Mouse (Mus musculus) embryonic facial prominence, embryonic 15.5 days (tissue): Measurements from ENCODE around the gene Olfr279. TPM values are rescaled to one million over a fixed set of nuclear protein-coding genes. Genes with fewer than 3 reads are reported as not detected.
A peak's percentile ranks its signal among the peaks of the same experiment; 100 is the strongest.

Source experiments
- ATAC-seq: fragments of 200-750 bp; cut with Nextera tagmentation; 2 replicates; pipeline ENCODE4 v1.8.0; 2017; ENCODE audit warnings: low read depth, moderate TSS enrichment; ENCODE audit not compliant: insufficient number of reproducible peaks, low FRiP score, low TSS enrichment
- H3K27ac ChIP-seq: fragments of 300-500 bp; sonication (generic); replicated peaks from 2 replicates; pipeline ENCODE4 v1.5.1; 2015; ENCODE audit warnings: mild to moderate bottlenecking, inconsistent platforms
- H3K27me3 ChIP-seq: fragments of 300-500 bp; sonication (generic); 2 replicates; pipeline ENCODE4 v1.6.1; 2015; ENCODE audit warnings: inconsistent platforms
- H3K36me3 ChIP-seq: fragments of 300-500 bp; sonication (generic); 2 replicates; pipeline ENCODE4 v1.6.1; 2015; ENCODE audit warnings: mild to moderate bottlenecking, inconsistent platforms
- H3K4me1 ChIP-seq: fragments of 300-500 bp; sonication (generic); 2 replicates; pipeline ENCODE4 v1.6.1; 2015; ENCODE audit warnings: inconsistent platforms
- H3K4me2 ChIP-seq: fragments of 300-500 bp; sonication (generic); replicated peaks from 2 replicates; pipeline ENCODE4 v1.6.1; 2015; ENCODE audit warnings: mild to moderate bottlenecking, inconsistent platforms
- H3K4me3 ChIP-seq: fragments of 300-500 bp; sonication (generic); replicated peaks from 2 replicates; pipeline ENCODE4 v1.5.1; 2015; ENCODE audit warnings: mild to moderate bottlenecking, inconsistent platforms
- H3K9ac ChIP-seq: fragments of 300-500 bp; sonication (generic); 2 replicates; pipeline ENCODE4 v1.6.1; 2015; ENCODE audit warnings: inconsistent platforms
- H3K9me3 ChIP-seq: fragments of 300-500 bp; sonication (generic); replicated peaks from 2 replicates; pipeline ENCODE4 v1.6.1; 2016; ENCODE audit warnings: inconsistent platforms
- WGBS: fragments of 180-500 bp; shearing (Covaris S2); methylation state at CpG from one replicate; pipeline ENCODE4 v1.1.7; 2015; 5-methylcytosine and 5-hydroxymethylcytosine counted together
- polyA plus RNA-seq: library from polyadenylated mRNA; unstranded; fragments of >200 nt; fragmentation: Nextera tagmentation; extraction: Ambion mirVana; gene quantifications from 2 replicates; pipeline ENCODE4 v1.2.1, GENCODE M21; 2015

Olfr279 gene
- 0.03 TPM in 1 of 2 replicates, not detected in the other for polyA plus RNA-seq

DNA sequence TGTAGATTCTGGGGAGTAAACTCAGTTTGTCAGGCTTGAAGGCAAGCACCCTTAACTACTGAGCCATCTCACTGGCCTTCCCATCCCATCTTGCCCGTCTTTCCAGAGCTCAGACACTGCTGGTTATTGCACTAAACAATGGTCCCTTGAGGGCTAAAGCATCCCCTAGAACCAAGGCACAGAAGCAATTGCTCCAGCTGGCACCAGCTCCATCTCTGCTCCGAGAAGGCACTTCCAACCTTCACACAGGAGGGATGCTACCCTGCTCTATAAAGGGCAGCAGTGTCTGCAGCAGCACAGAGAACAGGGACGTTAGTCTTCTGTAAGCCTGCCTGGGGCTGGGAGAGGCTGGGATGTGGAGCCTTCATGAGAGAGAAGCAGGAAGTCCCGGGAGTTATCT lies at the start of gene Olfr279:
Gene Olfr279 (plus strand): TSS at position 301 of the 400 bp plus-strand sequence.
- no peak for ATAC-seq
- no peak within 1 kb of the TSS for H3K9ac ChIP-seq
- no peak within 1 kb of the TSS for H3K4me3 ChIP-seq
- no peaks in the 10 kb centered on the region for H3K36me3 ChIP-seq
- H3K27me3 ChIP-seq: no peaks in the 10 kb centered on the region
- H3K4me2 ChIP-seq: no peak within 1 kb of the TSS
- 34% methylated on average over 4 of the region's 4 CpGs for WGBS
- no peaks in the 10 kb centered on the region for H3K9me3 ChIP-seq
- no peak within 1 kb of the TSS for H3K27ac ChIP-seq
- H3K4me1 ChIP-seq: no peaks in the 10 kb centered on the region

DNA sequence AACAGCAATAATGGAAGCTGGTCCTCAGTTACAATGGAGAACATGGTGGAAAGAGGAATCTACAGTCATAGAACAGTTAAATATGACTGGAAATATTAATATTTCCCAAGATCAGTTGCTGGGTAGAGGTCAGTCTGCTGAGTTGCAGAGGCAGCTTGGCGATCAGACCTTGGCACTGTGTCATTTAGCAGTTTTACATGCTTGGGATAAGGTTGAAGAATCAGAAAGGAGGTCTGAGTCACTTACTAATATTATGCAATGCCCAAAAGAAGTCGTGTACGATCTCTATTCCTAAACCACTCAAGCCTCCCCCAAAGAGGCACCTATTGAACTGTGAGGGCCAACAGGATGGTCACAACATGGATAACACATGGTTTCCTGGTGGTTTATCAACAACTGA lies 47.6 kb upstream of the Olfr279 start:
- Histone ChIP-seq H3K27me3 (no peaks in the 10 kb centered on the region), H3K9me3 (no peaks in the 10 kb centered on the region), H3K27ac (no peak overlapping the region), H3K9ac (no peak overlapping the region), H3K36me3 (no peaks in the 10 kb centered on the region), H3K4me1 (no peaks in the 10 kb centered on the region), H3K4me2 (no peak overlapping the region), H3K4me3 (no peak overlapping the region)
- WGBS: 75% methylated on average over 3 of the region's 3 CpGs
- ATAC-seq: no peak

DNA sequence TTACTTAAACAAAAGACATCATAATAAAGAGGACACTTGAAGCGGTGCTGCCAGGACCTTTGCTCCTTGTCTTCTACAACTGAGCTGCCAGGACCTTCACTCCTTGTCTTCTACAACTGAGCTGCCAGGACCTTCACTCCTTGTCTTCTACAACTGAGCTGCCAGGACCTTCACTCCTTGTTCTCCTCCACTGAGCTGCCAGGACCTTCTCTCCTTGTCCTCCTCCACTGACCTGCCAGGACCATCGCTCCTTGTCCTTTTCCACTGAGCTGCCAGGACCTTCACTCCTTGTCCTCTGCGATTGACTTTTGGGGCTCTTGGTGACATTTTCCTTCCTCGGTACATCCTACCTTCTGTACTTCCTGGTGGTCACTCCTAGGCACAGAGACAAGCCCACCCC lies 43.7 kb upstream of the Olfr279 start:
- Histone ChIP-seq H3K27me3 (no peaks in the 10 kb centered on the region), H3K4me2 (no peak overlapping the region), H3K4me1 (no peaks in the 10 kb centered on the region), H3K9ac (no peak overlapping the region), H3K9me3 (no peaks in the 10 kb centered on the region), H3K4me3 (no peak overlapping the region), H3K27ac (no peak overlapping the region), H3K36me3 (no peaks in the 10 kb centered on the region)
- ATAC-seq: no peak
- WGBS: 61% methylated on average over 4 of the region's 4 CpGs

- H3K4me3 ChIP-seq: no peak within 1 kb of the TSS
- 92% methylated on average over 7 of the region's 7 CpGs for WGBS
- no peak within 1 kb of the TSS for H3K4me2 ChIP-seq
- no peaks in the 10 kb centered on the region for H3K9me3 ChIP-seq
- no peak within 1 kb of the TSS for H3K9ac ChIP-seq
- no peak within 1 kb of the TSS for H3K27ac ChIP-seq
- H3K36me3 ChIP-seq: no peaks in the 10 kb centered on the region
- no peaks in the 10 kb centered on the region for H3K4me1 ChIP-seq
- ATAC-seq: no peak
- H3K27me3 ChIP-seq: no peaks in the 10 kb centered on the region
Measured at GRCm38 (mm10) chr15:98452288-98452687, 39.9 kb upstream of the Olfr279 start, which contains the start of gene Olfr281. Gene Olfr281, plus strand, starts transcription at chr15:98452588.

DNA sequence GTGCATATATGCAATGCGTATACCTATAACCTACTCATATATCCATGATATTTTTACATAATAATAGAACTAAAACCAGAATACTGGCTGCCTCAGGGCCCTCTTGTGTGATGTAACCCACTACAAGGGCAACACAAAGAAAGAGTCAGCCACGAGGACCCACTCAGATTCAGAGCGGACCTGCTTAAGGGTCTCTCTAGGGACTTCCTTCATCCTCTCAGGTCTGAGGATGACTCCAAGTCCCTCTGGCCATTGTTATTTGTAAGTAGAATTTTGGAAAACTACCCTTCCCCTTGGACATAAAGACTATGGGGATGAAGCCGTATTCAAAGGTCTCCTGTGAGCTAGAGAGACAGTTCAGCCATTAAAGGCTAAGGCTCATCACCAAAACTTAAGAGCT lies 22.6 kb upstream of the Olfr279 start, which contains the start of gene OR5BS1P:
Gene OR5BS1P (plus strand): TSS at position 301 of the 400 bp plus-strand sequence.
- 83% methylated on average over 4 of the region's 4 CpGs for WGBS
- H3K4me2 ChIP-seq: no peak within 1 kb of the TSS

DNA sequence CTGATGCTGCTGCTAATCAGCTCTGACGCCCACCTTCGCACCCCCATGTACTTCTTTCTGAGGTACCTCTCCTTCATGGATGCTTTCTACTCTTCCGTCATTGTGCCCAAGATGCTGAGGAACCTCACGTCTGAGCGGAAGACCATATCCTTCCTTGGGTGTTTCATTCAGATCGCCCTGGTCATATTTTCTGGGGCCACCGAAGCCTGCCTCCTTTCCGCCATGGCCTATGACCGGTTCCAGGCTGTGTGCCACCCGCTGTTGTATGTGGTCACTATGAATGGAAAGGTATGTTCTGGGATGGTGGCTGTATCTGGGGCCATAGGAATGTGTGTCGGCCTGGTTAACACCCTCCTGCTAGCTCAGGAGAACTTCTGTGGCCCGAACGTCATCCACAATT lies 20.7 kb upstream of the Olfr279 start:
- Histone ChIP-seq H3K4me3 (no peak overlapping the region), H3K27ac (no peak overlapping the region), H3K36me3 (no peaks in the 10 kb centered on the region), H3K9ac (no peak overlapping the region), H3K27me3 (no peaks in the 10 kb centered on the region), H3K4me1 (no peaks in the 10 kb centered on the region), H3K4me2 (no peak overlapping the region), H3K9me3 (no peaks in the 10 kb centered on the region)
- WGBS: 87% methylated on average over 13 of the region's 13 CpGs
- ATAC-seq: no peak

More for the DNA sequence above, 22.6 kb upstream of the Olfr279 start, which contains the start of gene OR5BS1P:
- no peak within 1 kb of the TSS for H3K27ac ChIP-seq
- no peaks in the 10 kb centered on the region for H3K4me1 ChIP-seq
- no peak within 1 kb of the TSS for H3K9ac ChIP-seq
- no peak within 1 kb of the TSS for H3K4me3 ChIP-seq
- no peak for ATAC-seq
- no peaks in the 10 kb centered on the region for H3K27me3 ChIP-seq
- H3K36me3 ChIP-seq: no peaks in the 10 kb centered on the region
- H3K9me3 ChIP-seq: no peaks in the 10 kb centered on the region

DNA sequence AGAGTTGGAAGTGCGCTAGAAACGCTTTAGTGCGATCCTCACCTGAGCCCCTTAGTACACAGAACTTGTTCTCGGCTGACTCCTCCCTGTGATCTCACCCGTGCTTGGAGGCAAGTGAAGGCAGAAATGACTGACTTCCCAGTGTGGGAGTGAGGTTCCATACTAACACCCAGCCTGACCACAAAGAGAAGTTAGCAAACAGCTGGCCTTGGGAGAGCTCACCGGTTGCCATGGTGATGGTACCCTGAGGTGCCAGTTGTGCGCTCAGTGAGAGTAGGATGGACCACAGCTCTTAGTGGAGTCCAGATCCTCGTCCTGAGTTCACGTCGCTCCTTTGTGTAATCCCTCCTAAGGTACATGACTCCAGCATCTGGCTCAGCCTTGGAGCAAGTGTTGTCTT lies 17.2 kb upstream of the Olfr279 start:
- no peak overlapping the region for H3K9ac ChIP-seq
- peaks cover 5% of the 10 kb centered on the region; the same call in 1 of the 2 replicates for H3K27me3 ChIP-seq
- no peaks in the 10 kb centered on the region for H3K9me3 ChIP-seq
- no peak overlapping the region for H3K4me2 ChIP-seq
- no peak overlapping the region for H3K4me3 ChIP-seq
- H3K4me1 ChIP-seq: no peaks in the 10 kb centered on the region
- H3K36me3 ChIP-seq: no peaks in the 10 kb centered on the region
- 78% methylated on average over 10 of the region's 10 CpGs for WGBS
- H3K27ac ChIP-seq: no peak overlapping the region
- 0 out of 2 replicates have a peak, but pooled peaks have one; percentile 11 for ATAC-seq

GRCm38 (mm10) chr15:98475382-98475781 lies 16.8 kb upstream of the Olfr279 start:
- no peaks in the 10 kb centered on the region for H3K9me3 ChIP-seq
- no peak overlapping the region for H3K9ac ChIP-seq
- H3K4me2 ChIP-seq: no peak overlapping the region
- H3K27me3 ChIP-seq: peaks cover 5% of the 10 kb centered on the region; the same call in 1 of the 2 replicates
- no peaks in the 10 kb centered on the region for H3K36me3 ChIP-seq
- H3K27ac ChIP-seq: no peak overlapping the region
- H3K4me1 ChIP-seq: no peaks in the 10 kb centered on the region
- no peak overlapping the region for H3K4me3 ChIP-seq
- WGBS: 54% methylated on average over 10 of the region's 10 CpGs
- no peak for ATAC-seq

- no peak for ATAC-seq
- Histone ChIP-seq H3K27me3 (peaks cover 5% of the 10 kb centered on the region; the same call in 1 of the 2 replicates), H3K9me3 (no peaks in the 10 kb centered on the region), H3K36me3 (no peaks in the 10 kb centered on the region), H3K4me3 (no peak overlapping the region), H3K4me1 (no peaks in the 10 kb centered on the region), H3K27ac (no peak overlapping the region), H3K4me2 (no peak overlapping the region), H3K9ac (no peak overlapping the region)
- WGBS: 76% methylated on average over 5 of the region's 5 CpGs
Measured at GRCm38 (mm10) chr15:98476281-98476680, 15.9 kb upstream of the Olfr279 start.

GRCm38 (mm10) chr15:98479568-98480102 lies 12.6 kb upstream of the Olfr279 start:
- Histone ChIP-seq H3K27ac (no peak overlapping the region), H3K9ac (no peak overlapping the region), H3K4me2 (no peak overlapping the region), H3K36me3 (no peaks in the 10 kb centered on the region), H3K4me1 (no peaks in the 10 kb centered on the region), H3K9me3 (no peaks in the 10 kb centered on the region), H3K4me3 (no peak overlapping the region), H3K27me3 (peaks cover 5% of the 10 kb centered on the region; the same call in 1 of the 2 replicates)
- ATAC-seq: no peak
- 74% methylated on average over 7 of the region's 7 CpGs for WGBS

DNA sequence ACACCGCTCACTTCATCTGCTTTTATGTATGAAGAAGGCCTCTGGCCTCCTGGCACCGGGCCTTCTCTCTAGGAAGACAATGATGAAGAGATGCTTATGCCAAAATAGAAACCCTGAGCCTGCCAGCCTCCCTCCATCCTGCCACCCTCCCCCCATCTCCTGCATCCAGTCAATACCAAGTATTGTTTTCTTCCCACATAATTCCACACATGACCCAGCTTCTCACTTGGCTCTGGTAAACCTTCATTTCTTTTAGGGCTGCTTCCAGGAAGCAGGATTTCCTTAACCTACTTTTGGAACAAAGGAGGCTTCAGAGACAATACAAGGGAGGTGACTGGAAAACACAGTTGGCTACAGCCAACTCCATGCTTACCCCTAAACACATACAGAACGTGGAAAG lies 9.5 kb upstream of the Olfr279 start, which contains the start of gene Lalba:
Gene Lalba (minus strand): TSS at position 21 of the 400 bp plus-strand sequence.
- no peak within 1 kb of the TSS for H3K4me2 ChIP-seq
- ATAC-seq: no peak
- no peaks in the 10 kb centered on the region for H3K36me3 ChIP-seq
- no peak within 1 kb of the TSS for H3K27ac ChIP-seq
- H3K9ac ChIP-seq: no peak within 1 kb of the TSS
- H3K9me3 ChIP-seq: no peaks in the 10 kb centered on the region
- WGBS: 56% methylated on average over 3 of the region's 3 CpGs
- H3K27me3 ChIP-seq: peaks cover 5% of the 10 kb centered on the region; the same call in 1 of the 2 replicates
- no peak within 1 kb of the TSS for H3K4me3 ChIP-seq
- no peaks in the 10 kb centered on the region for H3K4me1 ChIP-seq
